Mouse (Mus musculus) adrenal gland, adult 8-10 months (tissue): Measurements from ENCODE around the gene Gm7861. TPM values are rescaled to one million over a fixed set of nuclear protein-coding genes. Genes with fewer than 3 reads are reported as not detected.
"Not testable (repeated sequence)": the region's sequence is repeated elsewhere in the genome, so short reads cannot be mapped to it uniquely, and the experiment has no call there.

Experiments used
- DNase-seq: peaks from one replicate; pipeline ENCODE4 v3.0.0; 2022
- total RNA-seq, 4 experiments: library from RNA; stranded (reverse); gene quantifications; 2 replicates each; pipeline ENCODE4 v1.2.4; 2022

The Gm7861 gene
- total RNA-seq = not detected

GRCm38 (mm10) chr8:21594408-21594807 lies at the start of gene Gm7861:
Gene Gm7861, minus strand, starts transcription at chr8:21594508.
- DNase-seq = not testable (repeated sequence)

DNA sequence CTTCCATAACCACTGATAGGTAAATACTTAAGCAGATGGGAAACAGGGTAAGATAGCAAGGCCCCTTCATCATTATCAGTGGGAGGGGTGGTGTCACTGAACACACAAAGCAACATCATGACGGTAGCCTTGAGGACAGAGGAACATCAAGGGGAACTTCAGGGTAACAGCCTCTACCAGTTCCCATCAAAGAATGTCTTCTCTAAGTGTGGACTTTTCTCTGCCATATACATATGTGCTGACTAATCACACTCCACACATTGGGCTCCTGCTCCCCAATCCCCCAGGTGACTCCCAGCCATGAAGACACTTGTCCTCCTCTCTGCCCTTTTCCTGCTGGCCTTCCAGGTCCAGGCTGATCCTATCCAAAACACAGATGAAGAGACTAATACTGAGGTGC lies 23.6 kb upstream of the Gm7861 start, which contains the start of gene Defa26:
Defa26 (plus strand) TSS at position 301 of the 400 bp plus-strand sequence.
- DNase-seq = not testable (repeated sequence)

GRCm38 (mm10) chr8:21582706-21583105 lies 11.6 kb downstream of the Gm7861 start, which contains the start of gene Defa28:
Gene Defa28, plus strand, starts transcription at chr8:21583006.
- DNase-seq = not testable (repeated sequence)

- DNase-seq = not testable (repeated sequence)
Observed at GRCm38 (mm10) chr8:21565086-21565485, 29.2 kb downstream of the Gm7861 start, which contains the start of gene Defa37. Gene Defa37, plus strand, starts transcription at chr8:21565386.

Other genes starting within 250 kb of the Gm7861 start
- gene Defa2, start 216.0 kb downstream of the Gm7861 start, total RNA-seq = not detected
- gene Defa33, start 202.7 kb downstream of the Gm7861 start, total RNA-seq = not detected
- gene Defa36, start 167.1 kb downstream of the Gm7861 start, total RNA-seq = not detected
- not detected for gene Gm7849, start 137.9 kb downstream of the Gm7861 start, total RNA-seq
- not detected for gene Defa20, start 85.2 kb downstream of the Gm7861 start, total RNA-seq
- gene Defa32, start 65.5 kb downstream of the Gm7861 start, total RNA-seq = not detected
- not detected for gene Defa37, start 29.1 kb downstream of the Gm7861 start, total RNA-seq
- not detected for gene Defa28, start 11.5 kb downstream of the Gm7861 start, total RNA-seq
- not detected for gene Defa26, start 23.7 kb upstream of the Gm7861 start, total RNA-seq
- not detected for gene Defa17, start 61.3 kb upstream of the Gm7861 start, total RNA-seq
- not detected for gene Defa34, start 71.3 kb upstream of the Gm7861 start, total RNA-seq
- not detected for gene AY761184, start 109.1 kb upstream of the Gm7861 start, total RNA-seq
- not detected for gene Defa24, start 140.0 kb upstream of the Gm7861 start, total RNA-seq
- not detected for gene Defb50, start 229.0 kb upstream of the Gm7861 start, total RNA-seq
- gene Defb2, start 245.4 kb upstream of the Gm7861 start, total RNA-seq = not detected